Mouse (Mus musculus) ES-Bruce4 (cell line): Measurements from ENCODE around the gene Dst.

Source experiments
- CTCF ChIP-seq: IDR thresholded peaks from one replicate; pipeline ENCODE4 v1.8.1; 2011; ENCODE audit warnings: low read depth, low read length
- EP300 ChIP-seq: IDR thresholded peaks from 2 replicates; pipeline ENCODE4 v1.6.1; 2011; ENCODE audit warnings: low read depth, low read length; ENCODE audit not compliant: insufficient read depth
- POLR2A ChIP-seq: IDR thresholded peaks from one replicate; pipeline ENCODE4 v1.8.1; 2011; ENCODE audit warnings: low read length; ENCODE audit not compliant: insufficient read depth

DNA sequence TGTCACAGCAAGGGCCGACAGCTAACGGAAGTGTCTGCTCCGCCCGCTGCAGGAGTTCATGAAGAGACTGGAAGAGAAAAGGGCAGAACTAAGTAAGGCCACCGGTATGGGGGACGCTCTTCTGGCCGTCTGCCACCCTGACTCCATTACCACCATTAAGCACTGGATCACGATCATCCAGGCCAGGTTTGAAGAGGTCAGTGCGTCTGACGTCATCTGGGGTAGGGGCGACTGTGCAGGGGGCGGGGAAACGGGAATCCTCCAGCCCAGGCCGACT, 381.4 kb downstream of the Dst start:
- TF ChIP-seq CTCF (no peak), EP300 (no peak), POLR2A (no peak)
